Mouse (Mus musculus) ovary, postnatal 36 days (tissue): ENCODE measurements around the gene Gm28042.

Source experiments
- DNase-seq: peaks from one replicate; pipeline ENCODE4 v3.0.0; 2022; ENCODE audit warnings: low spot score, mixed read lengths

The Gm28042 gene

DNA sequence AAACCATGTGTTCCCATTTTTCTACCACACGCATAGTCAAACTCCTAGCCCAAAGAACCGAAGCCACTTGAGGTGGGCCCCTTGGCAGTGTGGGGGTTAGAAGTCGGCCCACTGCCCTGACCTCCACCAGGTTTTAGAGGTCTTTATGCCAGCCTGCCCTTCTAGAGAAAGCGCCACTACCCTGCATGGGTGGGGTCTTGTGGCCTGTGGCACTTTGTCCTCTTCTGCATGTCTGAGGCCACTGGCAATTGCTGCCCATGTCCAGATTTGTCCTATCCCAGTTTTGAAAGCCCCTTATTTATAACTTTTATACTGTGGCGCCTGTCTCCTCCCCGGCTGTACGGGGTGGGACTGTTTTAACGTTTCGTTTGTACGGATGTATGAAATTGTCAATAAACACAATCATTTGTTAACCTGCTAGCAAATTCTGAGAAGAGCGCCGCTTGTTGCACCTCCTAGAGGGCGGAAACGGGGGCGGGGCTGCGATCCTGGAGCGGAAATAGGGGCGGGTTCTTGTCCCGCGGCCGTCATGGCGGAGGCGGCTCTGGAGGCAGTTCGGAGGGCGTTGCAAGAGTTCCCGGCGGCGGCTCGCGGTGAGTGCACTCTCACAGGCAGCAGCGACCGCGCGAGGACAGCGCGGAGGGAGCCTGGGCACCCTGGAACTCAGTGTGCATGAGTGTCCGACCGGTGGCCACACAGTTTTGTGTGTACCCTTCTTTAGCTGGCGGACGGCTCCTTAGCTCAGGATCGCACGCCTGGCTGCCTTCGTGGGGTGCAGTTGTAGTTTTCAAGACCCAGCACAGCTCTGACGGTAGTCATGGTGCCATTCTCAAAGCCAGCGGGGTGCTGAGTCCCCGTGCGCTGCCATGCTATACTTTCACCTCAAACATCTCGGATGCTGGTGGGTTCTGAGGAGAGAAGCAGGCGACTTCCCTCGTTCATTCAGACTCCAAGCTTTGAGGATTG is at the start of gene Gm28042, which contains the start of gene Jmjd7:
Gm28042 (plus strand) TSS at position 510 of the 966 bp plus-strand sequence.
Jmjd7 (plus strand) TSS at position 500 of the 966 bp plus-strand sequence.
- DNase-seq, result peak; percentile 92

DNA sequence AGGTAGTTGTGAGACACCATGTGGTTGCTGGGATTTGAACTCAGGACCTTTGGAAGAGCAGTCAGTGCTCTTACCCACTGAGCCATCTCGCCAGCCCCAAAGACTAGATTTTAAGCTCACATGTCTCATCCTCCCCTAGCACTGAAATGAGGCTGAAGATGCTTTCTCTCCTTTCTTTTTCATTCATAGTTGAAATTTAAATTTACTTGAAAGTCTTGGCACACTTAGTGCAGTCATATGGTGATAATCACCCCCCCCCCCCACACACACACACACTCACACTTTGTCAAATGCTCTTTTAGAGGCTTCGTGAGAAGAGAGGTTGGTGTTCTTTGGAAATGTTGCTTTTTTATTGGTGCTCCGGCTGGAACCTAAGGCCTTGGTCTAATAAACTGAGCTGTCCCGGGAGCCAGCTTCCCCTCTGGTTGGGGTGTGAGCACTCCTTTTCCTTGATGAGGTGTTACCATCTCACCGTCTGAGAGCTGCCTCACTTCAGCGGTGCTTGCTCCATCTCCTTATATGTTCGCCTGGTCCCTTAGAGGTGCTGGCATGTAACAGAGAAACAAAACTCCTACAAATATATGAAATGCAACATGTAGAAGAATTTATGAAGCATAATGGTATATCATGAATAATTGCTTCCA is 46.8 kb upstream of the Gm28042 start:
- DNase-seq, result no peak

DNA sequence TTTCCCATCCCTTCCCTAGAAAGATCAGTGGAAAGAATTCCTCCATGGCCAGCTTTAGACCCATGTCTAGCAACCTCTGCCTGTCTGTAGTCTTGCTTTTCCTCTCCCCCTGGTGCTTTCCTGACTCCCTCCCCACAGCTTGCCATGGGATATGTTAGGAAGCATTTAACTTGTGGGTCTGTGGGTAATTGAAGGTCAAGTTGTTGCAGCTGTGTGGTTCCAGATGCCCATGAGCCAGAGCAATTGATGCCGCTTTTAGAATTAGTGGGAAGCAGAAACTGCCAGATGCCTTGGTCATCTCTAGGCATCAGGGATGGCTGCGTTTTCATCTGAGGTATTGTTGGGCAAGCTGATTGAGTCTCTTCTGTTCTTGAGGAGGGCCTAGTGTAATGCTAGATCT is 45.7 kb upstream of the Gm28042 start:
- no peak for DNase-seq

DNA sequence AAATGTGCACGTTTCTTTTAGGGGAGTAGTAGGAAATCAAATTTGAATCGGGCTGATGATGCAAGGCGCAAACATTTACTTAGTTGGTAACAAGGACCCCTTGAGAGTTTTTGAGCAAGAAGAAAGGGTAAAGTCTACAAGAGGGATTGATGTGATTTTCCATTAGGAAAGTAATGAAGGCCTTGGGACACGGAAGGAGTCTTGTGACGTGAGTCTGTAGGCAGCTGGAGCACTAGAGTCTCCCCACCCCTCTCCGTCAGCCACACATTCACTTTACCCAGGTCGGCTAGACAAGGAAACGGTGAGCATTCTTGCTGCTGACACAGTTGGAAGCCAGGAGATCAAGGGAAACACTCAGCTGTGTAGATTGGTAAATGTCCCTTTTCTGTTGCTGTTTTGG is 41.4 kb upstream of the Gm28042 start:
- DNase-seq, result no peak

DNA sequence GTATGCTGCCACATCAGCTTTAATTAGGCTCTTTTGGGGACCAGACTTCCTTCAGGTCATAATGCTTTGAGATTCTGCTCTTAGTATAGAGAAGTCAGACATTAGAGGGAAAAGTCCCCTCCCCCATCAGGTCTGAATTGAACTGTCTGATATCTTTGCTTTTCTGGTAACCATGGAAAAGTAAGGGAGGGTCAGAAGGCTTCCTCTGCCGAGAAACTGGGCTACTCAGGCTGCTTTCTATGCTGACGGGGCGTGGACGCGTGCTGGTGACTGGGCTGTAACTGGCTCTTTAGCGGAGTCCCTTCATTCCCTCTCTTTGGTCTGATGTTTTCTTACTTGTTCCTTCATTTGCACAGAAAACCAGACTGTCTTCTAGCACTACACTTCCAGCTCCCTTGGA is 40.9 kb upstream of the Gm28042 start:
- no peak for DNase-seq

DNA sequence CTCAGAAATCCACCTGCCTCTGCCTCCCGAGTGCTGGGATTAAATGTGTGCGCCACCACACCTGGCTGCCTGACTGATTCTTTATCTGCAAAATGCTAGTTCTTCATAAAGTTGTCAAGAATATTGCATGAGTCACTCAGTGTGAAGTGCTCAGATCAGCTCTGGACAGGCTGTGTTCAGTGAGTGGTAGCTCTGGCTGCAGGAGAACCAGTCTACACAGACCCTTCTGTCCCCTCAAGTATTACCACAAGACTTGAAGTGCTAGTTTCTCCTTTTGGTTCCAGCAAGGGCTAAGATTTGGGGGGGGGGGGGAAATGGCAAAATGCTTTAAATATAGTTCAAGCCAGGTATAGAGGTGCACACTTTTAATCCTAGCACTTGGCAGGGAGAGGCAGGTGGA is 39.9 kb upstream of the Gm28042 start:
- DNase-seq, result no peak

DNA sequence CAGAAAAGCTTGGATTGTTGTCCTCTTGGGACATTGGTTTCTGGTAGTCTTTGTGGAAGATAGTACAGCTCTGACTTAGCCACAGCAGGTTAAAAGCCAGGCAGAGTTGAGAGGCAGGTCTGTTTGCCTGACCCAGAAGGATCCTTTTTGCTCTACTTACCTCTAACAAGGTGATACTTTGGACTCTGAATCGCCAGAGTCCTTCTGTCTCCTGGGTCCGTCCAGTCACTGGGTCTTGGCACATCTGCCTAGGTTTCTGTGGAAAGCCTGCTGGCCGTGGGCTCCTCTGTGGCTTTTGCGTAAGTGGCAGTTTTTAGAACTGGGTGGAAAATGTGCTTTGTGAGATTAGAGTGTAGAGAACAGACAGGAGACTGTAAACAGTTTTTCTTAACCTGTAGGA is 38.3 kb upstream of the Gm28042 start:
- DNase-seq, result no peak

DNA sequence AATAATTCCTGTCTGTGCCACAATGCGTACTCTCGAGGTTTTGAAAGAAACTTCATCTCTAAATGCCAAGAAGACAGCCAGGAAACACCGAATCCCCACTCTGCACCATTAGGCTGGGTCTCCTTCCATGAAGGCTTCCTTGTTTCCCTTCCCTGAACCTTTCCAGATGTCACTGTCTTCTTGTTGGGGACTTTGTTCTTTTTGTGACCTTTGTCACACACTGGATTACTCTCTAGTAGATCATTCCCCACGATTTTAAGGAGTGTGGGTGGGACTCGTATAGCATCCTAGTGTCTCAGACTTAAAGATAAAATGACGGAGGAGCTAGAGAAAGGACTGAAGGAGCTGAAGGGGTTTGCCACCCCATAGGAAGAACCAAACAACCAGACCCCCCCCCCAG is 36.4 kb upstream of the Gm28042 start:
- no peak for DNase-seq

DNA sequence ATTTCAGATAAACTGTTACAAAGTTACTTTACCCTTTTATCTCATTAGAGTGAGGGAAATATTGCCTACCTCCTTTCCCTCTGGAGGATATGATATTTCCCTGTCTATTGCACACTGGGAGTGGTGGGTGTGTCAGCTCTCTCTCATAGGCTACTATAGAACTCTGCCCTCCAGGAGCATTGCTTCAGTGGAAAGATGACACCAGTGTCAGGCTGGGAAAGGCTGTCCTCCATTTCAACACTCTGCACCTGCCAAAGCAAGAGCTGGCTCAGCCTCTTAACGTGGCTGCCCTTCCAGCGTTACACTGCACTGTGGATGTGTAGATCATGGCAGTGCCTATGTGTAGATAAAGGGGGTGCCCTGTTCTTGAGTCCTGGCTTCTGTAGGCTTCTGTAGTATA is 34.9 kb upstream of the Gm28042 start:
- DNase-seq, result no peak

DNA sequence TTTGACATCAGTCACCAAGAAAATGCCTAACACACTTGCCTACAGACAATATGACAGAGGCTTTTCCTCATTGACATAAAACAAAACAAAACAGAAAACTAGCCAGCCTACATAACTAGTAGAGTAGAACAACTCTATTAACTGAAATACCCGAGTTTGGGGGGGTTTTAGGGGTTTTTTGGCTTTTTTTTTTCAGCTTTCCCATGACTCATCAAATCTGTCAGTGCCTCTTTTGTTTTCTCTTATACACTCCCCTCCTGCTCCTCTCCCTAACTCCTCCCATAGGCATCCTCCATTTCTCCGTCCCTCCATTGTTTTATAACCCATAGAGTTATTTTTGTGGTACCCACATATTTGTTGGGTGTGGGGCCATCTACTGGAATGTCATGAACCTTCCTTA is 33.8 kb upstream of the Gm28042 start:
- no peak for DNase-seq

DNA sequence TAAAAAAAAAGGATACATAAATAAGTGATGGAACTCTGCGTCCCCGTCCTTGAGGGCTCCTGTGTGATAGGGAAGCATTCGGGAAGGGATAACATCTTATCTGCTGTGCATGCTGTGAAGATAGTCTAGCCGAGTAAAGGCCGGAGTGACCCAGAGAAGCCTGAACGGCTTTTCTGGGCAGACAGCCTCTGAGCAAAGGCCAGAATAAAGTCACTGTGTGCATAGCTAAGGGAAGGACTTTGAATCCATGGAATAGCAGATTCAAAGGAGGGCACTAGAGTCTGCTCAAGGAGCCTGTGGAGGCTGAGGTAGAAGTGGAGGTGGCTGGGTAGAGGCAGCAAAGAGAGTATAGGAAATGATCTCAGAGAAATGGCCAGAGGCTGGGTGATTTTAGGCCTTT is 32.5 kb upstream of the Gm28042 start:
- no peak for DNase-seq

DNA sequence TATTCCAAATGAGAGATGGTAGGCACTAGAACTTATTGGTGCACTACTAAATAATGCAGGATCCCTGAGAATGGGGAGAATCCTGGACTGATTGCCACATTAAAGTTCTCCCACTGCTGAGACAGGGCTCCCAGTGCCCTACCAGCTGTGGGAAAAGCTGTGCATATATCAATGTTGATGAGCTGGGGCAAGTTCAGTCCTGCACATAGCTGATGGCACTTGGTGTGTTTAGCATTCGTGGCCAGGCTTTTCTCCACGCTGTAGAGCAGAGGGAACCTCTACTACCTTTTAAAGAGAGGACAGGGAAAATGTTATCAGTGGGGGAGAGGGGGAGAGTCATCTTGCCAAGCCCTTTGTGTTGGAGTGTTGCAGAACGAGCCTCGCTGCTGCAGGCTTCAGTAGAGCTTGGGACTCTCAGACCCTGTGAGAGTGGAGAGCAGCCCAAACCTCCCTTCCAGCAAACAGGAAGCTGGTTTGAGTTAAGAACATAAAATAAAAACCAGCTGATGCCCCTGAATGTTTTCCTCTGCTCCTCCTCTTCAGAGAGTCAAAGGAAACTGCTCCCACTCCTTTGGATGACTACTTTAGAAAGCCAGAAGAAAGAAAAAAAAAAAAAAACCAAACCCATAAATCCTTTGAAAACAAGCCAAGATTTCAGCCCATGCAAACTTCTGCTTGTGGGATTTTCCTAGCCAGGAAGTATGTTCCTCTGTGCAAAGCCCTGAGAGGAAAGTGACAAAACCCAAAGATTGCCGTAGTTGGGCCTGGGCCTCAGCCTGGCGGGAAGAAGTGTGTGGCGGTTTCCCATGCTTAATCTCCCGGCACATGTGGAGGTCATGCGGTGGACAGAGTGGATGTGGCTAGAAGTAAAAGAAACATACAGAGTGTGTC is 31.7 kb upstream of the Gm28042 start:
- DNase-seq, result no peak

DNA sequence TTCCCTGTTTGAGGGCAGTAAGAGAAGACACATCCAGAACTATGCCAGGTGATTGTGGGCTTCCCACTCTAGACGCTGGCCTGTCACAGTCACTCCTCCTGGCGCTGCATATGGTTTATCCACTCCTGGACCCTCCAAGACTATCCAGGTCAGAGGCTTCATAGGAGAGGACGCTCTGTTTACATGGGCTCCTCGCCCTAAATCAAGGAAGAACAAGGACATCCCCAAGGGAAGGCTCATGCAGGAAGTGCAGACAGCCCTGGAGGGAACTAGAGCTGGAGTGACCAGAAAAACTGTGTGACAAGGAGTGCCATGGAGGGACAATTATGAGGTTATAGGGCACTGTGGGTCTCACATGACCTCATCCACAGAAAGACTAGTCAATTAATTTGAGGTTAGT is 29.9 kb upstream of the Gm28042 start:
- no peak for DNase-seq

DNA sequence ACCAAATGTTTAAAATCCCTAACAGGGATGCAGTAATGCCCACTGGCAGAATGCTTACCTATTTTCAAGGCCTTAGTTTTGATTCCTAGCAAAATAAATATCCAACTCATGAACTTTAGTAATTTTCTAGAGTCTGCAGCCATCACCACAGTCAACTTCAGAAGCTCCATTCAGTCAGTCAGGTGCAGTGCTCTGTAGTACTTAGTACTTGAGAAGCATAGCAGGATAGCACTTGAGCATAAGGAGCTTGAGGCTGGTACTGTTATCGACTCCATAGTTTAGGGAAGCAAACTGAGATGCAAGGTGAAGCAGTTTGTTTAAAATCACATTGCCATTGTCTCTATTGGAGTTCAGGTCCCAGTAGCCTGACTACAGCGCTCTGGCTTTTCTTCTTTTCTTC is 27.6 kb upstream of the Gm28042 start:
- no peak for DNase-seq

DNA sequence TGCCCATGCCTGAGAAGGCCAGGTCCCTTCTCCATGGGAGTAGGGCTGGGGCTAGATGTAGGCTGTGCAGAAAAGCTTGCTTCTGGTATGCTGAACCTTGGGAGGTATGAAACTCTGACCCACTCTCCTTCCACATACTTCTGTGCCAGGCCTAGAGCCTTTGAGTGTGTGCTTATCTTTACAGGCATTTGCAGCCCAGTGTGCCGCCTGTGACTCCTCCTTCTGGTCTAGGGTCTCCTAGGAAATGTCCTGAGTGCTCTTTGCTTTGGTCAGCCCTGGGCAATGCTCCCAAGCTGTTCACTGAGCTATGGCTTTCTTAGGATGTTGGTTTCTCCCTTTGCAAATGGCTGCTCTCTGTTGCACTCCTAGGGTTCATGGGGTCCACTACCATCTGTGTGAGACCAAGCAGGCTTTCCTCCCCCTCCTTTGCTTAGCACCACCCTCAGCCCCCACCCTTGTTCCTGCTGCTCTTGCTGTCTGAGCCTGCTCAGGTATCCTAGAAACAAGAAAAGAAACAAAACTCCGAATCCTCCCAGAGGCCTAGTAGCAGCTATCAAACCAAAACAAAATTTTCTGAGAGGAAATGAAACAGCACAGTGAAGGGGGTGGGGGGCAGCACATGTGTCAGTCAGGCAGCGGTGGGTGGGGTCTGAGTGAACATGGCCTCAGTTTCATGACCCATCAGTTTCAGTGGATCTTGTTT is 26.3 kb upstream of the Gm28042 start:
- no peak for DNase-seq

DNA sequence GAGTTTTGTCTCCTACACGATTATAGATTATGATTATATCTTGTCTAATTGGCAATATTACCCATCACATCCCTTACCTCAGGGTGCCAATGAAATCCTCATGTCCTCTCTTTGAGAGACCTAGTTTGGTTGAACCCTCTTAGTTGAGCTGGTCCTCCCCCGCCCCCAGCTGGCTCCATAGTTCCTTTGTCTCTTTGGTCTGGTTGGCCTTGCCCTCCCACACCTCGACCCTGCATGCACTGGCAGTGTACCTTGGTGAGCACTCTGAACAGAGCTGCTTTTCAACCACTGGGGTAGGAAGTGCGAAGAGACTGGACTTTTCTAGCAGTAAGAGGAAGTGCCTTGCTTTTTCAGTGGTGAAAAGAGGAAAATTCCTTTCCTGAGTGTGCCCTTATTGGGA is 25.3 kb upstream of the Gm28042 start:
- no peak for DNase-seq

DNA sequence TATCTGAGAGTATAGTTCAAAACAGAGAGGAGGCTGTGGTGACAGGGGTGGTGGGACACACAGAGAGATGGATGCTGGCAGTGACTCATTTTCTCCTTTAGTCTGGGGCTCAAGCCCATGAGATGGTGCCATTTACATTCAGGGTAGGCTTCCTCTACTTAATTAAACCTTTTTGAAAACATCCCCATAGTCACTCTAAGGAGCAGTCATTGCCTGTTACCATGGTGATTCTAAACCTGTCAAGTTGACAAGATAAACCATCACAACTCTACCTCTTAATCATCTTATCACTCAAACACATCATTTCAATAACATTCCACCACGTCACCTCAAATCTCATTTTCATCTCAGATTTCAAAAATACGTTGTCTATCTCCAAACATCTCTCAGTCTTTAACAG is 23.3 kb upstream of the Gm28042 start:
- DNase-seq, result no peak

DNA sequence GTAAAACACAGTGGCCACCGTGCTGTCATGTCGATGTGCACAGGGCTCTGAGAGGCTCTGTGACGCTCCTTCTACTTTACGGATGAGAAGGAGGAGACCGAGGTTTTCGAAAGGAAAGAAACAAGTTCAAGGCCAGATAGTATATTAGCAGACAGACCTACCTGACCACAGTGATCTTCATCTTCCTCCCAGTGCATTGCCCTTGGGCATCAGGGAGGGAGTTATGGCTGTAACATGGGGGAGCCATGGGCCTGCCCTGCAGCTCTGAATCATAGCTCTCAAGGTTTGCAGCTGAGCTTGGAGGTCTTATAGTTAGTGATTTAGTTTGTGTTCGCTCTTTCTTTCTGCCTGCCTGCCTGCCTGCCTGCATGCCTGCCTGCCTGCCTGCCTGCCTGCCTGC is 20.6 kb upstream of the Gm28042 start:
- no peak for DNase-seq

DNA sequence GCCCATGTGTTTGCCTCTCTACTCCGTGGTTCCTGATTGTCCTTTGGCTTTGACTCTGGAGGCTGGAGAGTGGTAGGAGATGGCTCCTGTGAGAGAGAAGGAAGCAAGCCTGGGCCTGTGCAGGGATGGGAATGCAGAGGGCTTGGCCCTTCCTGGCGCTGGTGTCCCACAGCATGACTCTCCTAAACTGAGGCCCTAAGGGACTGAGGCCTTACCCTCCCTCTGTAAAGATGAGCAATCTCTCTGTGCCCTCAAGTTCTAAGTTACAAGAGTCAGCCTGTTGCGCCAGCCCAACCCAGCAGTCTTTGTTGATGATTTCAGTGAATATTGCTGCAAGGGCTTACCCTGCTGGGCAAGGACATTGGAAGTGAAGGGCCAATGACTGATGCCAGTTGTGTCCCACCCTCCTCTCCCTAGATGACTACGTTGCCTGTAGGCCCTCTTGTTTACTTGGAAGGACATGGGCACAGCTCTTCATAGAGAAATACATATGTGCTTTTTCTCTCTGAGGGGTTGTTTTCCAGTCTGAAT is 19.5 kb upstream of the Gm28042 start:
- DNase-seq, result no peak

DNA sequence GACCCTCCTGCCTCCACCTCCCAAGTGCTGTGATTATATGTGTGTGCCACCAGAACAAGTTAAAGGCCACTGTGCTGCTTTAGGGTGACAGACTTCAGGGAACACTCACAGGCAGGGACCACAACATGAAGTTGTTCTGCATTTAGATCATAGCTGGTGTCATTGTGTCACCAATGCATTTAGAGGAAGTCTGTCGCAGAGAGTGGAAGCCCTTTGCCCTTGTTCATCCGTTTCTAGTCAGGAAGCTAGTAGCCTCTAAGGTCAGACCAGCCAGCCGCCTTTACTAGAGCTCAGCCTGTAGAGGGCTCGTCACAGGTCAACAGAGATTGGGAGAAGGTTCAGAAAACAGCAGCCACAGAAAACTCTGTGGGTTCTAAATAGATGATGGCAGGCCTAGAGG is 18.6 kb upstream of the Gm28042 start:
- no peak for DNase-seq

DNA sequence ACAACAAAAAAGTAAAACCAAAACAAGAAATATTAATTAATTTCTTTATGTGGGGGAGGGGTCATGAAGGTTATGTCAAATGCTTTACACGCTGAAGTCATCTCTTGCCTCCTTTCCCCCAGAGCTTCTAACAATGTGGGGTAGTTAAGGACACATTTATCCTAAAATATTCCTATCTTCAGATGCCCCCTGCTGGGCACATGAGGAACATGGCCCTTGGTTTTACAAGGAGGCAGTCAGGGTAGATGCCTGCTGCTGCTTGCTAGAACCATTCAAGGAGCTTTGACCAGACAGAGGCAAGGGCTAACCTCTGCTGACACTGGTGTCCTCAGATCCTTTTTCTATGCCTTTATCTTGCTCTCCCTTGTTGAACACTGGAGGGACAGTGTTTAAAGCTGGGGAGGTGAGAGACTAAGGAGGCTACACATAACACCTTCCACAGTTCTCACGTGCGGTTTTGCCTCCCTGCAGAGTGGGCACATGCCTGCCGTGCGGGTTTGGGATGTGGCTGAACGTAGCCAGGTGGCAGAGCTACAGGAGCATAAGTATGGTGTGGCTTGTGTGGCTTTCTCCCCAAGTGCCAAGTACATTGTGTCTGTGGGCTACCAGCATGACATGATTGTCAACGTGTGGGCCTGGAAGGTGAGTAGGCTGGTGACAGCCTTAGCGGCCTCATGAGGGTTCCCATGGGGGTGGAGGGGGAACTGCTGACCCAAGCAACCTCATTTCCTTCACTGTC is 15.7 kb upstream of the Gm28042 start:
- DNase-seq, result peak; percentile 56
